Mouse (Mus musculus): ENCODE measurements around the gene Iffo1.

Gene Iffo1

GRCm38 (mm10) chr6:125196301-125196700 is 51.3 kb downstream of the Iffo1 start:
- DNase-seq: no peak

DNA sequence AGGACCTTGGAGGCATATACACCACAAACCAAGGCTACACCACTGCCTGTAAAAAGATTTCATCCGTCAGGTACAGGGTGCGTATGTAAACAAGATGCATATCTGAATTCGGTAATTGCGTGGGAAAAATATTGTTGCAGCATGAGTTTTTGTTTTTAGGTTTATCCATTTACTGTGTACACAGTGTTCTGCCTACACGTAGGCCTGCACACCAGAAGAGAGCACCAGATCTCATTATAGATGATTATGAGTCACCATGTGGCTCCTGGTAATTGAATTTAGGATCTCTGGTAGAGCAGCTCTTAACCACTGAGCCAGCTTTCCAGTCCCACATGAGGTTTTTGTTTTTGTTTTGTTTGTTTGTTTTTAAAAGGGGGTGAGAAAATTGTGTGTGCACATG is 52.1 kb downstream of the Iffo1 start:
- no peak for DNase-seq

DNA sequence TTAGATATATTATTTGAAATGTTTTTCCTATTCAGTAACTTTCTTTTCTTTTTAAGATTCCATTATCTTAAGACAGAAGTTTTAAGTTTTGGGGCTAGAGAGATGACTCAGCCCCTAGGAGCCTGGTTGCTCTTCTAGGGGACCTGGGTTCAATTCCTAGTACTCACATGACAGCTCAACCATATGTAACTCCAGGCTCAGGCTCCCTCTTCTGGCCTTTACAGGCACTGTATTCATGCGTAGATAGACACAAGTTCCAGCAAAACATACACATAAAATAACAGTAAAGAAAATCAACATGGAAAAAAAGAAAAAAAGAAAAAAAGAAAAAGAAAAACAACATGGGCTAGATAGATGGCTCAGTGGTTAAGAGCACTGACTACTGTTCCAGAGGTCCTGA is 65.4 kb downstream of the Iffo1 start:
- no peak for DNase-seq

All from lung, postnatal 10 days (tissue).